ENCODE assay signal across 9 mouse cellular contexts in the genomic region with DNA sequence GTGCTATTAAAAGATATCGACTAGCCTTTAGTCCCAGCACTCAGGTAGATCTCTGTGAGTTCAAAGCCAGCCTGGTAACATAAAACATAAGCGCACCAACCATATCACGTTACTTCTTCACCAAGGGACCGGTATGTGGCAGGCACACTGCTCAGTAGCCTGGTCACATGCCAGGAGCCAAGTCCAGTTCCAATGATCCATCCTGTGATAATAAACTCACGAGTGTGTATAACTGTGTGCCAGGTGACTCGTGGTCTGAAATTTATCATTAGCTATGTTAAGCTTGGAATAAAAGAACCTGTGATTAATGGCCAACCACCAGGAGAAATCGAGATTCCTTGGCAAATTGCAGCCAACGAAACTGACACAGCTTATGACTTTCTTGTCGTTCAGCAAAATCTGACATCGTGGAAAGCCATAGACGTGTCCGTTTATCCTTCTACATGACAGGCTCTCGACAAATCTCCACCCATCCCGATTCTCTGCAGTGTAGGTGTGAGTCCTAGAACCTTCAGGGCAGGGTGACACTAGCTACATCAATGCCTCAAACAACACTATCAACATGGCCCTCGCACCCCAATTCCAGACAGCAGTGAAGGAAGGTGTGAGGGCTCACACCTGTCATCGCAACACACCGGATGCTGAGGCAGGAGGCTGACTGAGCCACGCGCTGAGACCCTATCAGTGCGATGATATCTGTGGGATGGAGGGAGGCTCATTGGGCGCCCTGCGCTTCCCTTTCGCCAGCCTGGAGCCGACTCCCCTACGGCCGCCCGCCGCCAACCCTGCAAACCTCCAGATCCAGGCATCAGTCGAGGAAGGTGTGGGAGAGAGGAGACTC. TPM values are rescaled to one million over a fixed set of nuclear protein-coding genes. Genes with fewer than 3 reads are reported as not detected.
DNase-seq lines count a peak whose midpoint lies in the region; ATAC-seq and TF ChIP-seq lines count a peak whose summit lies in the region.
"Had no signal": no experiment of that assay in that cellular context is flagged by ENCODE, and none has a peak within 500 bp of the region (broad histone marks: within the 10 kb centered on the region; RNA-seq: fewer than 3 reads in every experiment).

No protein-coding gene starts in this region.

- peak; percentile 7 for TF ChIP-seq POLR2A in myocyte (IDR thresholded peaks at IDR 0.05; ENCODE audit: insufficient read length, low read depth)

- no peak overlapping the region for H3ac ChIP-seq in myocyte (ENCODE audit: control insufficient read depth, insufficient read length)

- peaks cover 15% of the 10 kb centered on the region for H3K36me3 ChIP-seq in heart, embryonic 13.5 days
- peaks cover 18% of the 10 kb centered on the region for H3K36me3 ChIP-seq in forebrain, embryonic 14.5 days (ENCODE audit: control insufficient read depth, insufficient read depth, low read length)
- H3K36me3 ChIP-seq in myocyte (ENCODE audit: control insufficient read depth, insufficient read depth), result no peaks in the 10 kb centered on the region

- peak overlapping the region; percentile 90 for H3K9ac ChIP-seq in heart, embryonic 13.5 days
- H3K9ac ChIP-seq in forebrain, embryonic 14.5 days (ENCODE audit: low read length), result peak overlapping the region; percentile 86

- intact Hi-C loops in heart, postnatal 25 days (cut with DNase I), result loop anchor here (2.0 to 5.0 kb wide), 4 partner anchors 45 to 234 kb away; a partner anchor contains a TSS

- peak overlapping the region; percentile 73 for H3K4me3 ChIP-seq in heart, embryonic 13.5 days
- peak overlapping the region; percentile 60 for H3K4me3 ChIP-seq in forebrain, embryonic 14.5 days (ENCODE audit: low read depth, low read length)
- peak overlapping the region; percentile 39 for H3K4me3 ChIP-seq in myocyte

- no peak for DNase-seq in heart, postnatal 25 days (ENCODE audit: low spot score)
- DNase-seq in forebrain, embryonic 14.5 days (ENCODE audit: low spot score), result no peak
- DNase-seq in kidney, postnatal 14 days, result peak; percentile 34
- DNase-seq in right cerebral cortex, postnatal 25 days, result no peak
- no peak for DNase-seq in yolk sac, embryonic 10.5 days (ENCODE audit: low spot score)

- 30% methylated on average over 29 of the region's 29 CpGs for WGBS in heart, embryonic 13.5 days
- WGBS in forebrain, embryonic 14.5 days, result 30% methylated on average over 29 of the region's 29 CpGs

- no peaks in the 10 kb centered on the region for H3K79me2 ChIP-seq in myocyte (ENCODE audit: control insufficient read depth, insufficient read depth)

- peaks cover 20% of the 10 kb centered on the region for H3K27me3 ChIP-seq in heart, embryonic 13.5 days (replicated peaks)
- 0 out of 2 replicates have a peak, but pooled peaks cover 2% of the 10 kb centered on the region for H3K27me3 ChIP-seq in forebrain, embryonic 14.5 days (replicated peaks; ENCODE audit: control insufficient read depth, insufficient read depth, low read length)
- H3K27me3 ChIP-seq in myocyte (ENCODE audit: control insufficient read depth, insufficient read depth, insufficient read length), result no peaks in the 10 kb centered on the region

- H3K9me3 ChIP-seq in heart, embryonic 13.5 days, result no peaks in the 10 kb centered on the region
- no peaks in the 10 kb centered on the region for H3K9me3 ChIP-seq in forebrain, embryonic 14.5 days (replicated peaks; ENCODE audit: control insufficient read depth, low read length)

- H3K4me1 ChIP-seq in heart, embryonic 13.5 days, result peaks cover 10% of the 10 kb centered on the region
- peaks cover 4% of the 10 kb centered on the region; the same call in 1 of the 2 replicates for H3K4me1 ChIP-seq in forebrain, embryonic 14.5 days (ENCODE audit: control insufficient read depth, insufficient read depth, low read length)

- peak overlapping the region; percentile 93 for H3K4me2 ChIP-seq in heart, embryonic 13.5 days
- peak overlapping the region; percentile 71 for H3K4me2 ChIP-seq in forebrain, embryonic 14.5 days (ENCODE audit: low read length)
- H3K4me2 ChIP-seq in myocyte (ENCODE audit: low read depth), result peak overlapping the region; percentile 92

- no peak for ATAC-seq in heart, embryonic 13.5 days (ENCODE audit: extremely low read depth, insufficient number of reproducible peaks, low FRiP score, low TSS enrichment)
- peak; percentile 55 for ATAC-seq in activated CD4-positive, CD25-positive, alpha-beta regulatory T cell, adult 4 months
- peak; percentile 76 for ATAC-seq in forebrain, embryonic 14.5 days

- H3K27ac ChIP-seq in heart, embryonic 13.5 days (replicated peaks), result peak overlapping the region; percentile 40; the same call in 1 of the 2 replicates
- peak overlapping the region; percentile 76; the same call in 1 of the 2 replicates for H3K27ac ChIP-seq in forebrain, embryonic 14.5 days (ENCODE audit: low read depth, low read length)

TF ChIP-seq in myocyte, 11 proteins besides CTCF, POLR2A, EP300 and RAD21:
- TF ChIP-seq USF1 (IDR thresholded peaks at IDR 0.05; ENCODE audit: low read depth) (no peak), CEBPB (IDR thresholded peaks at IDR 0.05; ENCODE audit: insufficient read depth, poor library complexity, severe bottlenecking) (no peak), MAX (IDR thresholded peaks at IDR 0.05; ENCODE audit: low read depth) (no peak), SRF (IDR thresholded peaks at IDR 0.05; ENCODE audit: control insufficient read depth, insufficient read length, low read depth) (no peak), E2F4 (IDR thresholded peaks at IDR 0.05; ENCODE audit: insufficient read depth) (no peak), MYOG (IDR thresholded peaks at IDR 0.05; ENCODE audit: control insufficient read depth in 1 of 3, insufficient read depth in 1 of 3, insufficient read length in 2 of 3, low read depth in 2 of 3) (no peak), TCF12 (IDR thresholded peaks at IDR 0.05; ENCODE audit: insufficient read depth, poor library complexity, severe bottlenecking) (no peak), TCF3 (IDR thresholded peaks at IDR 0.05; ENCODE audit: insufficient read length, low read depth) (no peak), MYOD1 (IDR thresholded peaks at IDR 0.05; ENCODE audit: control insufficient read depth in 1 of 3, insufficient read length in 2 of 3, low read depth in 2 of 3) (no peak), POLR2AphosphoS2 (IDR thresholded peaks at IDR 0.05; ENCODE audit: insufficient read length, low read depth) (no peak)
TF ChIP-seq in myocyte: peak in this region for 0.

RNA-seq across cellular contexts. Expression of a gene that starts 0.5 kb away (rescaled TPM):
- 4.5 and 4.6 TPM in 2 replicates for polyA plus RNA-seq in heart, embryonic 13.5 days (2015; fragmentation: Nextera tagmentation; extraction: Ambion mirVana)
- total RNA-seq in heart, postnatal 25 days (2021), result 1 to 10 TPM; 1.8 to 2.5 TPM
- polyA plus RNA-seq in activated CD4-positive, CD25-positive, alpha-beta regulatory T cell, adult 4 months (2017; shearing (Covaris generic)), result 1 to 10 TPM; 7.8 to 9.3 TPM
- 20.5 and 21.6 TPM in 2 replicates for polyA plus RNA-seq in forebrain, embryonic 14.5 days (2014; fragmentation: Nextera tagmentation; extraction: Ambion mirVana)
- 2.1 TPM for polyA plus RNA-seq in myocyte (2012; fragmentation: generic; extraction: Trizol)

RNA-seq across cellular contexts. Expression of a gene that starts 14.9 kb away (rescaled TPM):
- 14.5 and 18.7 TPM in 2 replicates for polyA plus RNA-seq in heart, embryonic 13.5 days (2015; fragmentation: Nextera tagmentation; extraction: Ambion mirVana)
- total RNA-seq in heart, postnatal 25 days (2021), result 1 to 10 TPM; 3.1 to 4.5 TPM
- polyA plus RNA-seq in activated CD4-positive, CD25-positive, alpha-beta regulatory T cell, adult 4 months (2017; shearing (Covaris generic)), result 10 to 100 TPM; 16.6 to 17.4 TPM
- 33.7 and 40.7 TPM in 2 replicates for polyA plus RNA-seq in forebrain, embryonic 14.5 days (2014; fragmentation: Nextera tagmentation; extraction: Ambion mirVana)
- 4.3 TPM for polyA plus RNA-seq in myocyte (2012; fragmentation: generic; extraction: Trizol)

RNA-seq across cellular contexts. Expression of a gene that starts 17.8 kb away (rescaled TPM):
- not detected in 2 replicates for polyA plus RNA-seq in heart, embryonic 13.5 days (2015; fragmentation: Nextera tagmentation; extraction: Ambion mirVana)
- total RNA-seq in heart, postnatal 25 days (2021), result not detected
- not detected for polyA plus RNA-seq in activated CD4-positive, CD25-positive, alpha-beta regulatory T cell, adult 4 months (2017; shearing (Covaris generic))
- 0.20 TPM in 1 of 2 replicates, not detected in the other for polyA plus RNA-seq in forebrain, embryonic 14.5 days (2014; fragmentation: Nextera tagmentation; extraction: Ambion mirVana)
- 0.05 TPM for polyA plus RNA-seq in myocyte (2012; fragmentation: generic; extraction: Trizol)
- polyA plus RNA-seq: Patski had no signal

RNA-seq across cellular contexts. Expression of a gene that starts 33.0 kb away (rescaled TPM):
- polyA plus RNA-seq in heart, embryonic 13.5 days (2015; fragmentation: Nextera tagmentation; extraction: Ambion mirVana), result not detected in 2 replicates
- total RNA-seq in heart, postnatal 25 days (2021), result not detected
- not detected for polyA plus RNA-seq in activated CD4-positive, CD25-positive, alpha-beta regulatory T cell, adult 4 months (2017; shearing (Covaris generic))
- polyA plus RNA-seq in forebrain, embryonic 14.5 days (2014; fragmentation: Nextera tagmentation; extraction: Ambion mirVana), result not detected in 2 replicates
- not detected for polyA plus RNA-seq in myocyte (2012; fragmentation: generic; extraction: Trizol)
- polyA plus RNA-seq: Patski had no signal

RNA-seq across cellular contexts. Expression of a gene that starts 45.7 kb away (rescaled TPM):
- polyA plus RNA-seq in heart, embryonic 13.5 days (2015; fragmentation: Nextera tagmentation; extraction: Ambion mirVana), result 4.6 and 4.8 TPM in 2 replicates
- total RNA-seq in heart, postnatal 25 days (2021), result 1 to 10 TPM; 3.2 to 3.7 TPM
- 1 to 10 TPM in 1 of 2 experiments, under 1 TPM in 1; 0.61 to 2.0 TPM for polyA plus RNA-seq in activated CD4-positive, CD25-positive, alpha-beta regulatory T cell, adult 4 months (2017; shearing (Covaris generic))
- 9.4 and 11.0 TPM in 2 replicates for polyA plus RNA-seq in forebrain, embryonic 14.5 days (2014; fragmentation: Nextera tagmentation; extraction: Ambion mirVana)
- polyA plus RNA-seq in myocyte (2012; fragmentation: generic; extraction: Trizol), result 1.4 TPM
